Comparison of ENCODE assay signal across 14 mouse cellular contexts in genomic region chr11:35454191-35454725, GRCm38 (mm10).
A peak's percentile ranks its signal among the peaks of the same experiment; 100 is the strongest.
DNase-seq lines count a peak whose midpoint lies in the region; ATAC-seq and TF ChIP-seq lines count a peak whose summit lies in the region.
"Had no signal": no experiment of that assay in that cellular context is flagged by ENCODE, and none has a peak within 500 bp of the region (broad histone marks: within the 10 kb centered on the region; RNA-seq: fewer than 3 reads in every experiment).

No protein-coding gene starts in this region.

- H3K9ac ChIP-seq in midbrain, embryonic 11.5 days (ENCODE audit: low read length) = no peak overlapping the region
- H3K9ac ChIP-seq: liver, embryonic 12.5 days had no signal

- H3K9me3 ChIP-seq in midbrain, embryonic 11.5 days (ENCODE audit: control insufficient read depth, low read length) = no peaks in the 10 kb centered on the region
- H3K9me3 ChIP-seq: liver, embryonic 12.5 days had no signal

- no peaks in the 10 kb centered on the region for H3K36me3 ChIP-seq in midbrain, embryonic 11.5 days (ENCODE audit: control insufficient read depth, insufficient read depth, low read length)
- H3K36me3 ChIP-seq: liver, embryonic 12.5 days had no signal

- no peak overlapping the region for H3K4me3 ChIP-seq in midbrain, embryonic 11.5 days (ENCODE audit: low read depth, low read length)
- no peak overlapping the region for H3K4me3 ChIP-seq in cerebellum, adult 2 months (replicated peaks; ENCODE audit: insufficient read depth, low read depth, low read length)
- H3K4me3 ChIP-seq: liver, embryonic 12.5 days had no signal

- H3K4me2 ChIP-seq in midbrain, embryonic 11.5 days = peak overlapping the region; percentile 5
- H3K4me2 ChIP-seq: liver, embryonic 12.5 days had no signal

- peak; percentile 91 for ATAC-seq in midbrain, embryonic 11.5 days (ENCODE audit: low FRiP score)
- ATAC-seq: liver, embryonic 12.5 days had no signal

- H3K27ac ChIP-seq in midbrain, embryonic 11.5 days (ENCODE audit: low read depth, low read length) = peak overlapping the region; percentile 35; the same call in 1 of the 2 replicates
- H3K27ac ChIP-seq in cerebellum, adult 2 months (ENCODE audit: insufficient read depth, low read length) = no peak overlapping the region
- H3K27ac ChIP-seq: kidney, postnatal 0 days; liver, embryonic 12.5 days had no signal

- WGBS in midbrain, embryonic 11.5 days = 2% methylated on average over 10 of the region's 10 CpGs
- 63% methylated on average over 10 of the region's 10 CpGs for WGBS in cerebellum, adult 2 months

- intact Hi-C loops in gastrocnemius, postnatal 36 days (cut with DNase I) = no loop called here

- no peak for TF ChIP-seq CTCF in cerebellum, adult 2 months (IDR thresholded peaks at IDR 0.05; ENCODE audit: borderline replicate concordance, insufficient read depth, low read depth, low read length)

- peak; percentile 14 for DNase-seq in gastrocnemius, adult 18-20 months (ENCODE audit: low spot score)
- DNase-seq in gastrocnemius, postnatal 36 days = no peak
- DNase-seq in embryo, embryonic 9.5 days (ENCODE audit: extremely low spot score) = peak; percentile 43
- peak; percentile 36 for DNase-seq in gonadal fat pad, adult 2 months (ENCODE audit: low read depth)
- DNase-seq in midbrain, embryonic 11.5 days (ENCODE audit: low spot score, missing footprints) = peak; percentile 95
- DNase-seq in c-Kit-positive CD71-positive TER-119-positive erythroid progenitor cells, embryonic 14.5 days (ENCODE audit: low spot score) = no peak
- DNase-seq in cerebellum, adult 2 months = no peak
- DNase-seq in kidney, postnatal 36 days = no peak
- DNase-seq: adrenal gland, postnatal 25 days; cerebellum, adult 18-20 months; heart, postnatal 14 days; thymus, postnatal 14 days had no signal

- no peak for TF ChIP-seq POLR2A in cerebellum, adult 2 months (IDR thresholded peaks at IDR 0.05; ENCODE audit: borderline replicate concordance, insufficient read depth, low read length)

- H3K4me1 ChIP-seq in midbrain, embryonic 11.5 days (ENCODE audit: control insufficient read depth, insufficient read depth, low read length) = peaks cover 23% of the 10 kb centered on the region
- no peaks in the 10 kb centered on the region for H3K4me1 ChIP-seq in cerebellum, adult 2 months (ENCODE audit: control insufficient read depth, insufficient read depth, low read length)
- H3K4me1 ChIP-seq: liver, embryonic 12.5 days had no signal

- peaks cover 51% of the 10 kb centered on the region for H3K27me3 ChIP-seq in midbrain, embryonic 11.5 days (ENCODE audit: control insufficient read depth, insufficient read depth, low read length)
- H3K27me3 ChIP-seq in cerebellum, adult 2 months (ENCODE audit: control insufficient read depth, insufficient read depth, low read length) = no peaks in the 10 kb centered on the region

Comparison
In these comparisons a context has a peak if more than half of its experiments do, and no peak if none do; other contexts are left out.
1. DNase-seq: peak in gastrocnemius, adult 18-20 months (single experiment), embryo, embryonic 9.5 days (single experiment), gonadal fat pad, adult 2 months (single experiment) and midbrain, embryonic 11.5 days (single experiment); none in gastrocnemius, postnatal 36 days (0 of 2), c-Kit-positive CD71-positive TER-119-positive erythroid progenitor cells, embryonic 14.5 days (single experiment), cerebellum, adult 2 months (0 of 2) and kidney, postnatal 36 days (0 of 2).